Mouse (Mus musculus): ENCODE data around the gene Slc9a1.

DNA sequence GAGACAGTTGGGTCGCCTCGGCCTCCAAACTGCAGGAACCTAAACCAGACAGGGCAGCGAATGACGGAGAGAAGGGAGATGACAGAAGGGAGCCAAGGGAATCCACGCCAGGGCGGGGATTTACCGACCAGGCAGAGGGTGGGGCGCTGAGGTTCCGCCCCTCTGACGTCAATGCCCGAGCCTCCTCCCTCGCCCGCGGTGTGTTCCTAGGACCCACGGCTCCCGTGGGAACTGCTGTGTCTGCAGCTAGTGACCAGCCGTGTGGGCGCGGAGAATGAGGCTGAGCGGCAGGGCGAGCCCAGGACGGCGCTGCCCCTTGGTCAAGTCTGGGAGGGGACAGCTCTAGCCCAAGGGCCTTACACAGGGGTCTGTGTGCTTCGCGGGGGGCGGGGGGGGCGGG lies 98.6 kb downstream of the Slc9a1 start:
- no peak for TF ChIP-seq CTCF (IDR thresholded peaks at IDR 0.05; ENCODE audit: low read depth, low read length)
- TF ChIP-seq TAL1 (conservative IDR thresholded peaks at IDR 0.05; ENCODE audit: low read depth, low read length) = no peak
- TF ChIP-seq POLR2AphosphoS5 (IDR thresholded peaks at IDR 0.05; ENCODE audit: insufficient replicate concordance, low read depth, low read length) = no peak
- no peak for TF ChIP-seq GATA1 (IDR thresholded peaks at IDR 0.05; ENCODE audit: borderline replicate concordance, low read length)

Data from G1E (cell line).